Mouse (Mus musculus): ENCODE measurements around the gene Lrrc29.
"Not testable (repeated sequence)": the region's sequence is repeated elsewhere in the genome, so short reads cannot be mapped to it uniquely, and the experiment has no call there.

The Lrrc29 gene

DNA sequence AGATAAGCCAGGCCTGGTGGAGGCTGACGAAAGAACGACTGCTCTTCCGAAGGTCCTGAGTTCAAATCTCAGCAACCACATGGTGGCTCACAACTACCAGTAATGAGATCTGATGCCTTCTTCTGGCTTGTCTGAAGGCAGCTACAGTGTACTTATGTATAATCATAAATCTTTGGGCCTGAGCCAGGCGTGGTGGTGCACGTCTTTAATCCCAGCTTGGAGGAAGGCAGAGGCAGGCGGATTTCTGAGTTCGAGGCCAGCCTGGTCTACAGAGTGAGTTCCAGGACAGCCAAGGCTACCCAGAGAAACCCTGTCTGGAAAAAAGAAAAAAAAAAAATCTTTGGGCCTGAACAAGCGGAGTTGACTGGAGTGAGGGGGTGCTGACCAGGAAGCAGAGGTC lies 34.7 kb downstream of the Lrrc29 start:
- not testable (repeated sequence) for DNase-seq (ENCODE audit: low read depth in 1 of 2, low spot score in 2 of 2)

DNA sequence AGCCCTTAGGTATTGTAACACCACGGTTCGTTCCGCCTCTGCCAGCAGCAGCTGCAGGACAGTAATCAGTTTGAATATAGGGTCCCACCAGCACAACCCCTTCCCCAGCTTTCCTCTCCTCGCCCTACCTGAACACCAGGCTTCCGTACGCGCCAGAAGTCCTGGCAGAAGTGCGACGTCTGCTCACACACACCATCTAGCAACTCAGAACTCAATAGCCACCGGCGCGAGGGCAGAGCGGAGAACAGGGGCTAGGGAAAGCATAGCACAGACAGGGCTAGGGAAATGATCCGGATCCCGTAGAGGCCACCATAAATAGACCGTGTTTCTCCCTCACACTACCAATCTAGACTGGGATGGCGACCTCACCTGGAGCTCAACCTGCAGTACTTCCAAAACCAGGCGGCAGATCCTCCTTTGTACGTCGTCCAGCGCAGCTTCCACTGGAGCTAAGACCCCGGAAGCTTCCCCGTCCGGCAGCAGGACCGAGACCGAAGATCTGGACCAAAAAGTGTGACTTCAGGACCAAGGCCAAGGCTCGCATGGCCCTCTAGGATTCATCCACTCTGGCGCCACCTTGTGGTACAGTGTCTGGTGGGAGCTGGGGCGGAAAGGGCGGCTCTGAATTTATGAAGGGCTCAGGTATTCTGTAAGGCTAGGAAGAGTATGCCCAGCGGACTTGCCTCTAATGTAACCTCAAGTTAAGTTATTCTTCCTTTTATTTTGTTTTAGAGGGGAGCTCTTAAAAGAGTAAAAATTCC lies 35.3 kb downstream of the Lrrc29 start:
- peak; percentile 63 to 80 for DNase-seq (ENCODE audit: low read depth in 1 of 2, low spot score in 2 of 2)

DNA sequence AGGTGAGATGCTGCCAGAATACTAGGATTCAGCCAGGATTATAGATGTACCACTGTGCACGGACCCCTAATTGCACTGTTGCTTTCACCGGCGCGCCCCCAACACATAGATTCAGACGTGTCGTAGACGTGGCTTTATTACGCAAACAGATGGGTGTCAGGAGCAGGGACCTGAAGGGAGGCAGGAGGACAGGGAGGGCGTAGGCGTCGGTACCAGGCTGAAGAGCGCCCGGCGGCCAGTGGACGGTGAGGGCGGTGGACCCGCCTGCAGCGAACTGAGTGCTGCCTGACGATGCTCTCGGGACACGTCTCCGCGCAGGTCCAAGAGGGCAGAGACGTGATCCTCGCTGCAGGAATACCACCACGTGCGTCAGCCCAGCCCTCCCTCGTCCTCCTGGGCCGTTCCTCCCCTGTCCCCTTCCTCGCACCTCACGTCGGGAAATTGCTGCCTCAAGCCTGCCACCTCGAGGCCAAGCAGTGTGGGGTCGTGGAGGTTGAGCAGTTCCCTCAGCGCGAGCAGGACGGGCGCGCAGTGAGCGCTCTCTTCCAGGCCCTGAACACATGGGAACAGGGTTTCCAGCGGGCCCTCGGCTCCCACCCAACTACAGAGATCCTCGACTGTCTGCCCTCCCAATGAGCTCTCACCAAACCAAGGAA lies 36.1 kb downstream of the Lrrc29 start, which contains the start of gene 4931428F04Rik:
4931428F04Rik (minus strand) TSS at position 60 of the 656 bp plus-strand sequence.
- DNase-seq (ENCODE audit: low read depth in 1 of 2, low spot score in 2 of 2), result no peak

DNA sequence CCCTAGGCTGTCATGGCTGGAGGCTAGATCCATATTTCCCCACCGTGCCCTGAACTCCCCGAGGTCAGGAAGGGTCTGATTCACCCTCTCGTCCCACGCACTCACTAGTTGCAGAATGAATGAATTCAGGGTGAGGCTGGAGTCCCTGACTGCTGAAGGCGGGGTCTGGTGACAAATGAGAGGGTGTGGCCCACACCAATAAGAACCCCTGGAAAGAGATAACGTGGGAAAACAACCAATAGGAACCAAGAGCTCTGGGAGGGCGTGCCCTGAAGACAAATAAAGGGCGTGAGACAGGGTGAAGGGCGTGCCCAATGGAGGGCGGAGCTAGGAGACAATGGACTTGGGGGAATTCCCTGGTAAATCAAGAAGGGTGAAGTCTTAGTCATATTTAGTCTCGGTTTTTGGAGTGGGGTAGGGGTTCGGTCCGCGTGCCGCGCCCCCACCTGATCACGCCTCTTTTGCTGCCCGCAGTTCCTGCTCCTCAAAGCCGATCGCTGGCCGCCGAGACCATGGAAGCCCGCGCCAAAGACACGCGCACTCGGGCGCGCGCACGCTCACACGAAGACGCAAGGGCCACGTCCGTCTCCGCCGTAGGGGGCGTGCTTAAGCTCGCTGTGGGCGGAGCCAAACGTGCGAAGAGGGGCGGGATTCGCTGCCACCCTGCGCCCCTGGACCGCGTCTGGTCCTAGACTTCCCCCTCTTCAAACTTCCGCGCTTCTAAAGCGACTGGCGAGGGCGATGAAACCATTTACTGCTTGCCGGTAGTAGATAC lies 36.9 kb downstream of the Lrrc29 start:
- peak; percentile 87 to 92 for DNase-seq (ENCODE audit: low read depth in 1 of 2, low spot score in 2 of 2)

DNA sequence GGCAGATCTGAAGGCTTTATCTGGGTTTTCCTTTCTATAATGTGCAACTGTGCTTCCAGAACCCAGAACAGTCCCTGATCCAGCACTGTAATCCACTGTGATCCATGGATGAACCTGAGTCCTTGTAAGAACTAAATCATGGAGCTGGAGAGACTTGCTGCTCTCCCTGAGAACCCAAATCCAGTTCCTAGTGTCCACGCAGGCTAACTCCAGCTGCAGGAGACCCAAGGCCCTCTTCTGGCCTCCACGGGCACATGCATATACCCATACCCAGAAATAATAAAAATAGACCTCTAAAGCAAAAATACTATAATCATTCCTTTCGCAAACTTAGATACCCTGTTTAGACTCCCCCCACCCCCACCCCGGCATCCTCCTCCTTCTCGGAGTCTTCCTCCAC lies 37.8 kb downstream of the Lrrc29 start:
- DNase-seq (ENCODE audit: low read depth in 1 of 2, low spot score in 2 of 2), result no peak

DNA sequence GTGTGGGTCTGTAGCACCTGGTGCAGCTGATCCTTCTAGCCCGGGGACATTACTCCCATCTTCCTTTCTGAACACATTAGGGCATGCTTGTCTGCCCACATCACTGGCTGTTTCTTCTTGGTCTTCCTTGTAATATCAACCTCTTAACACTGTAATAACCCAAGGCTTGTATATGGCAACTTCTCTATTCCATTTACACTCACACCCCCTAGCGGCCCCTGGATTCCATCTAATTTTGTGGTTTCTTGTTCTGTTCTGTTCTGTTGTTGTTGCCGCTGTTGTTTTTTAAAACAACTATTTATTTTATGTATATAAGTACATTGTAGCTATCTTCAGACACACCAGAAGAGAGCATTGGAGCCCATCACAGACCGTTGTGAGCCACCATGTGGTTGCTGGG lies 39.2 kb downstream of the Lrrc29 start:
- no peak for DNase-seq (ENCODE audit: low read depth in 1 of 2, low spot score in 2 of 2)

DNA sequence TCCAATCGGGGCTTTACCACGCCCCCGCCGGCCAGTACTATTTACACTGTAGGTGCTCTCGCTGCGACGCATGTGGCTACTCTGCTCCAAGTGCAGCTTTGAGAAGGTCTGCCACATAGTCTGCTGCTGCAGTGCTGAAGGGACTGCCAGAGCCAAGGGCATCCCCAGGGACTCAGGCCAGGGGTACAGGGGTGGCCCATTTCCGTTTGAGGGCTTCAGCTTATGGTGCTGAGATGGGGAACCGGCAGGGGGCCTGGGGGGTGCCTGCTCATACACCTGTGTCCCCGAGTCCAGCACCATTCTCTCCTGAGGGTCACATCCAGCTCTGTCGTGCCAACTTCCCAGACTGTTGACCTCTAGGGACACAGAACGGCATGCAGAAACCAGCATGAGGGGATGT lies 40.6 kb downstream of the Lrrc29 start:
- DNase-seq (ENCODE audit: low read depth in 1 of 2, low spot score in 2 of 2), result no peak

DNA sequence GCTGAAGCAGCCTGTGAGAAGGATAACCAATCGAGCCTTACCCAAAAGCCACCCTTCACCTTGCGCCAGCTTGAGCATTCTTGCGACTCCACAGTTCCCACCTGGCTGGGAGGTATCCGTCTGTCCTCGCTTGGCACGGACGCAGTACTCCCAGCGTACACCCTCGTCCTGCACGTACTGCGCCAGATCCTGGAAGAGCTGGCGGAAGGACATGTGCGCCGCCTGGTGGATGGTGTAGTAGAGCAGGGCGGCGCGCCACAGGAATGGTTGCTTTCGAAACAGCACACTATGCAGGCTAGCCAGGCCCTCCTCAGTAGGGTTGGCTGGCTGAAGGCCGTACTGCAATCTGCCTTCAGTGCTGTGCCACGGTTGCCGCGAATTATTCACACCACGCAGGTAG lies 43.0 kb downstream of the Lrrc29 start:
- DNase-seq (ENCODE audit: low read depth in 1 of 2, low spot score in 2 of 2), result no peak

DNA sequence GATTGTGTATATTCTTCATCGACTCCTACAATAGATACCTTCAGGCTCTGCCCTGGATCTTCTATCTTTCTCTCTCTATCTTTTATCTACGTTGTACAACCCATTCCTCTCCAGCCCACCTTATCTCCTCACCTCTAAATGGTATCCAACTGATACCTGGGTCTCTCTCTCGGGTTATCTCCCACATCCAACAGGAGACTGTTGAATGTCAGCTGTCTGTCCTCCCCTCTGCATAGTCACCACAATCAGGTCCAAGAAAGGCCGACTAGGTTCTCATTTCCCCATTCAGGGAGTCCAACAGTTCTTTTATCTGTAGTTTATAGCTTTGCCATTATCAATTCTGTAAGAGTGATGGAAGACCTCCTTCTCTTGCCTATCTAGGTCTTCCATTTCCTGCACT lies 43.8 kb downstream of the Lrrc29 start:
- DNase-seq (ENCODE audit: low read depth in 1 of 2, low spot score in 2 of 2), result no peak

DNA sequence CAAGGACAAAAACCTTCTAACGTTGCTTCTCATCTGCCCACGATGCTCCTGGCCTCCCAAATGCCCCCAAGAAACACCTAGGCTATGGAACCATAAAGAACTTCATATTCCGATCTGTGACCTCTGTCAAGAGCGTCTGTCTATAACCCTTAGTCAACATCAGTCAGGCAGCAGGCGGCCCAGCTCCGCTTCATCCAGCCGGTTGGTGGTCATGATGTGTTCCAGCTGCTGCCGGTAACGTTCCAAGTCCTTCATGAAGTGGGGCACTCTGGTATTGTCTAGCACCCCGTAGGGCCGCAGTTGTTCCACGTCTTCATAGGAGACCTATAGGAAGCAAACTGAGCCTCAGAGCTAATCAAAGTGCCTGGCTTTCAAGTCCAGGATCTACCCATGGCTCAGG lies 44.3 kb downstream of the Lrrc29 start:
- no peak for DNase-seq (ENCODE audit: low read depth in 1 of 2, low spot score in 2 of 2)

DNA sequence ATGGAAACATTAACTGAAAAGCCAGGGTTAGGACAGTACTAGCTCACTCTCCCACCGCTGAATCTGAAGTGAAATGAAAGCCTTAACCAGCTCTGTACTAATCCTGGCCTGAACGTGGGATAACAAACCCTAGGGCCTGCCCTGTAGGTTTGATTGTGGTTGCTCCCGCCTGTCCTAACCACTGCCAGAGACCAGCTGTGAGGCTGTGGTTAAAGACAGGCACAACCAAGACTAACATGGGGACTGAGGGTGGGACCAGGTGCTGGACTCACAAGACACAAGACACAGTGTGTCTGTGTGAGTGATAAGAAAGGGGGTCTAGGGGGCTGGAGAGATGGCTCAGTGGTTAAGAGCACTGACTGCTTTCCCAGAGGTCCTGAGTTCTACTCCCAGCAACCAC lies 45.5 kb downstream of the Lrrc29 start:
- DNase-seq (ENCODE audit: low read depth in 1 of 2, low spot score in 2 of 2), result no peak

DNA sequence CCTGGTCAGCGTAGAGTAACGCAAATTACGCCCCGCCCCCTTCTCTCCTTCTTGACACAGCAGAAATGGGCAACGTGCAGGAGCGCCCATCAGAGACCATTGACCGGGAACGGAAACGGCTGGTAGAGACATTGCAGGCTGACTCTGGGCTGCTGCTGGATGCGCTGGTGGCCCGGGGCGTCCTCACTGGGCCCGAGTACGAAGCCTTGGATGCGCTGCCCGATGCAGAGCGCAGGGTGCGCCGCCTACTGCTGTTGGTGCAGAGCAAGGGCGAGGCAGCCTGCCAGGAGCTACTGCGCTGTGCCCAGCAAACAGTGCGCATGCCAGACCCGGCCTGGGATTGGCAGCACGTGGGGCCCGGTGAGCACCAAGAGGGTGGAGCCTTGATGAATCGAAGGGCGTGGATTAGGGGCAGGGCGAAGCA lies 47.2 kb downstream of the Lrrc29 start:
- no peak for DNase-seq (ENCODE audit: low read depth in 1 of 2, low spot score in 2 of 2)

DNA sequence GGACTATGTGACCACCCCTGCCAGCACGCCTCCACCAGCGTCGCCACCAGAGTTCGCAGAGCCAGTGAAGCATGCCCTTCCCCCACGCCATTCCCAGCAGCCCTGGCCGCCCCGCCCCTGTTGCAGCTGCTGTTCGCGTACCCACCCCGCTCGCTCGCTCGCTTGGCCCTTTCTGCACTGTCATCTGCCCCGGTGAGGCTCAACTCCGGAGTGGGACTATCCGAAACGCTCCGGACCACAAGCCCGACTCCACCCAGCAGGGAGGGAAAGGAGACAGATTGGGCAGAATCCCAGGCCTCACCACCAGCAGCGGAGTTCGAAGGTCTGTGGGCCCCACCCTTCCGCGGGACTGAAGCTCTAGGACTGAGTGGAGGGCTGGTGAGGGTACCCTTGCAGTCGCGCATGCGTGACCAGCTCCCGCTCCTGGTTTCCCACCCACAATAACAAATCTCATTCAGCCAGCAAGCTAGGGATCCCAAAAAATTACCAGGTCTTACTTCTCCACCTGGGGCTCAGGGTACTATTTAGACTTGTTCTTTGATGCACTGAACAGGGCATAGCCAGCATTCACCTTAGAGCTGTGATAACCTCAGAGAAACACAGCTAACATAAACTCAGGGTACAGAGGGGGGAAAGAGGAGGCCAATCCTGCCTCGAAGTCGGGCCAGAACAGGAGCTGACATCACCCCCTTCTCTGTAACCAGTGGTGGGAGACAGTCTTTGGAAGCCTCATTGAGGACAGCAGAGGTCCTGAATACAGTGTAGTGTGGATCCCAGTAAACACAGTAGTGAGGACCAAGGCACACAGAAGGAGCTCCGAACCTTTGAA lies 49.6 kb downstream of the Lrrc29 start:
- no peak for DNase-seq (ENCODE audit: low read depth in 1 of 2, low spot score in 2 of 2)

DNA sequence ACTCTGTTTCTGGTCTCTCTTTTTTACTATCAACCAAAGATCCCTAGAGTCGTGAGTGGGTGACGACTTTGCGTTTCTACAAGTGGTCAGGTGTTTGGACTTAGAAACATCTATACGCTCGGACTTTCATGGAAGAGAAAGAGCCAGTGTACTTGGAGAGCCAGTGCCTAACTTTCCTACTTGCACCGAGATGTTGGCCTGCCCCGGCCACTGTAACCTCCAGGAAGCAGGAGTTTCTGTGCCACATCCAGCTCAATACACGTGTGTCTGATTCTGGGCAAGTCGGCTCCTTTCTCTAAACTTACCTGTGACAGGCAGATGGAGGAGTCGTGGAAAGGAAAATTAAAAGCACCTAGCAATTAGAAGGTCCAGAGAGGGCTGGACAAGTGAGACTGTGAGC lies 50.2 kb downstream of the Lrrc29 start, which contains the start of gene Nol3:
Nol3 (plus strand) TSS at position 301 of the 400 bp plus-strand sequence.
- DNase-seq (ENCODE audit: low read depth in 1 of 2, low spot score in 2 of 2), result no peak

DNA sequence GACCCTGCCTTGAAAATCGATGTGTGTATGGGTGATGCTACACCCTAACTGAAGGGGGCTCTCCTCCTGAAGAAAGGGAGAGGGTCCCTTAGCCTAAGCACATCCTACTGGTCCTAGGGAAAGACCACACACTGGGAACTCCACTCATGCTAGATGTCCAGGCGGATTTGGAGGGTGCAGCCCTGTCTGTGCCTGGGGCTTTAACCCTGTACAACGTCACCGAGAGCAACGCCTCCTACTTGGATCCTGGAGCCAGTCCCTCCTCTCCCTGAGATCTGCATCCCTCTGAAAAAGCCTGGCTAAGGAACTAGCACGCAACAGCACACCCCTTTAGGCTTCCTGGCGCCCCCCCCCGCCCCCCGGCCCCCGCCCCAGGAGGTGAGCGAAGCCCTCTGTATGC lies 50.7 kb downstream of the Lrrc29 start:
- DNase-seq (ENCODE audit: low read depth in 1 of 2, low spot score in 2 of 2), result no peak

DNA sequence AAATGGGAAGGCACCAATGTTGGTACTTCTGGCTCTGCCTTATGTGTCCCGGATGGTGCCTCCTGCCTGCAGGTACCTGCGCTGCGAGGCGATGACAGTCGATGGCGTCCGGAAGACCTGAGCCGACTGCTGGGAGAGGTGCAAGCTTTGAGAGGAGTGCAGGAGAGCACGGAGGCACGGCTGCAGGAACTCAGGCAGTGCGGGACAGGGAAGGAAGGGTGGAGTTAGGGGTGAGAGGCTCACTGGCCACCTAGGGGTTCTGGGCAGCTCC lies 55.2 kb downstream of the Lrrc29 start:
- DNase-seq (ENCODE audit: low read depth in 1 of 2, low spot score in 2 of 2), result no peak

DNA sequence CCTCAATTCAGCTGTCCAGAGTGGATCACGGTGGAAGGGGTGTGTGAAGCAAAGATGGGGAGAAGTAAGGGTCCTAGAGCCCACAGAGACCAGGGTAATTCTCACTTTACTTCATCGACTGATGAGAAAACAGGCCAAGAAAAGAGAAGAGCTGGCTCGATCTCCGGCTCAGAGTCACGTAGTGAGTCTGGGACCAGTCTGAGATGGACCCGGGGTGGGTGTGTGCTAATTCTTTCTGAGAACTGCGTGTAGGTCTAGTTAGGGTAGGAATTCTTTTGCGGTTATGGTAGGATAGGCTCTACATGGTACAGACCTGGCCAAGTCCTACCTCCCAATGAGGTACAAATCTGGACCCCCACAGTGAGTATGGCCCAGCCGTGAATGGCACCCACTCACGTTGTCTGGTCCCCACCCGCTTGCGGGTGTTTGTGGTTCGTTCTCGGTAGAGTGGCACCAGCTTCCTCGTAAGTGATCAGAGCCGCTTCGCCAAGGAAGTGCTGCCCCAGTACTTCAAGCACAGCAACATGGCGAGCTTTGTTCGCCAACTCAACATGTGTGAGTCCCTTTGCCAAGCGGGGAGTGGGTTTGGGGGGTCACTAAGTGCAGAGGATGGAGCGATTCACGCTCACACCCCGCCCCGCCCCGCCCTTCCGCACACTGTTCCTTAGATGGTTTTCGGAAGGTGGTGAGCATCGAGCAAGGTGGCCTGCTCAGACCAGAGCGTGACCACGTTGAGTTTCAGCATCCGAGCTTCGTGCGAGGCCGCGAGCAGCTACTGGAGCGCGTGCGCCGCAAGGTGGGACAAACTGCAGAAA lies 55.8 kb downstream of the Lrrc29 start:
- no peak for DNase-seq (ENCODE audit: low read depth in 1 of 2, low spot score in 2 of 2)

DNA sequence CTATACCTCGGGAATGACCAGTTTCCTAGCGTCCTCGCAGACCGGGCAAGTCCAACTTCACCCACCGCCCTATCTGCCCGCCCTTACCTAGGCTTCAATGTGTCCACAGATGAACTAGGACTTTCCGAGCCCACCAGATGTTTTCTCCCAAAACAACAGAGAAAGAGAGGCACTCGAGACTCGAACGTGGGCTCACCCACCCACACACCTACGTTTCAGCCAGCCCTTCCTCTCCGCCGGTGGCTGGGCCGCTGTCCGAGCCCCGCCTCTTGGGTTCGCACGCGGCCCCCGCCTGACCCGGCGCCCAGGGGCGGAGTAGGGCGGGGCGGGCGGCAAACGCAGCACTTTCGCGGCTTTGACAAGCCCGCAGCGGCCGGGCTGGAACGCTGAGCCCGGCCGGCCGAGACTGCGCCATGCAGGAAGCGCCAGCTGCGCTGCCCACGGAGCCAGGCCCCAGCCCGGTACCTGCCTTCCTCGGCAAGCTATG lies 56.6 kb downstream of the Lrrc29 start, which contains the start of gene Hsf4:
Hsf4 (plus strand) TSS at position 341 of the 487 bp plus-strand sequence.
- no peak for DNase-seq (ENCODE audit: low read depth in 1 of 2, low spot score in 2 of 2)

DNA sequence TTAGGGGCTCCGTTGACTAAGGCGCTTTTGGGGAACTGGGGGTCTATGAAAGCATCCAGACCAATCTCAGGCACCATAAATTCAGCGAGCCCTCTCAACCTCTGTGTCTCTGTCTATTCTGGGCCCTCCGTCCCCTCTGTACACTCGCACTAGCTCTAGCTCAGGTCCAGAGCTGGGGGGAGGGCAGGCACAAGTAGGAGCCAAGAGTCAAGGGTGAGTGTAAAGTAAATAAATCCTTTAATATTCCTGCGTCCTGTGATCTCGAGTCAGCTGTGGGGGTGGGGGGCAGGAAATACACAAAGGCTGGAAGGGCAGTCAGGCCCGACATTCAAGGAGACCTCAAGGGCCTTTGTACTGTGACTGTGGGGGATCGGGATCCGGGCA lies 57.0 kb downstream of the Lrrc29 start:
- no peak for DNase-seq (ENCODE audit: low read depth in 1 of 2, low spot score in 2 of 2)
